Mouse (Mus musculus) lung, embryonic 16.5 days (tissue): ENCODE data around the gene Gata2. TPM values are rescaled to one million over a fixed set of nuclear protein-coding genes. Genes with fewer than 3 reads are reported as not detected.

Experiments
- ATAC-seq: fragments of 200-750 bp; cut with Nextera tagmentation; 2 replicates; pipeline ENCODE4 v1.8.0; 2017; ENCODE audit warnings: low read depth, mild to moderate bottlenecking, moderate library complexity
- H3K27ac ChIP-seq: fragments of 300-500 bp; sonication (generic); 2 replicates; pipeline ENCODE4 v1.5.1; 2014; ENCODE audit warnings: mild to moderate bottlenecking, control low read depth, low read length
- H3K27me3 ChIP-seq: fragments of 300-500 bp; sonication (generic); 2 replicates; pipeline ENCODE4 v1.6.1; 2014; ENCODE audit warnings: low read depth, low read length, mixed read lengths; ENCODE audit not compliant: control insufficient read depth, insufficient read depth
- H3K36me3 ChIP-seq: fragments of 300-500 bp; sonication (generic); 2 replicates; pipeline ENCODE4 v1.6.1; 2014; ENCODE audit warnings: low read length; ENCODE audit not compliant: control insufficient read depth, insufficient read depth
- H3K4me1 ChIP-seq: fragments of 300-500 bp; sonication (generic); replicated peaks from 2 replicates; pipeline ENCODE4 v1.6.1; 2014; ENCODE audit warnings: low read length, mixed read lengths; ENCODE audit not compliant: control insufficient read depth, insufficient read depth
- H3K4me2 ChIP-seq: fragments of 300-500 bp; sonication (generic); 2 replicates; pipeline ENCODE4 v1.6.1; 2014; ENCODE audit warnings: low read depth, low read length, control low read depth
- H3K4me3 ChIP-seq: fragments of 300-500 bp; sonication (generic); 2 replicates; pipeline ENCODE4 v1.5.1; 2014; ENCODE audit warnings: mild to moderate bottlenecking, low read length, control low read depth
- H3K9ac ChIP-seq: fragments of 300-500 bp; sonication (generic); 2 replicates; pipeline ENCODE4 v1.6.1; 2014; ENCODE audit warnings: low read length, control low read depth
- H3K9me3 ChIP-seq: fragments of 300-500 bp; sonication (generic); 2 replicates; pipeline ENCODE4 v1.6.1; 2016; ENCODE audit warnings: low read length; ENCODE audit not compliant: control insufficient read depth
- WGBS: fragments of 180-500 bp; shearing (Covaris S2); extraction: QIAGEN DNeasy Blood & Tissue Kit; methylation state at CpG from one replicate; pipeline ENCODE4 v1.1.7; 2014; 5-methylcytosine and 5-hydroxymethylcytosine counted together
- polyA plus RNA-seq: library from polyadenylated mRNA; unstranded; fragments of >200 nt; fragmentation: Nextera tagmentation; extraction: Ambion mirVana; gene quantifications from 2 replicates; pipeline ENCODE4 v1.2.1, GENCODE M21; 2015

Gata2 gene
- polyA plus RNA-seq, 1 experiment from 2014 or later: 23.6 TPM

DNA sequence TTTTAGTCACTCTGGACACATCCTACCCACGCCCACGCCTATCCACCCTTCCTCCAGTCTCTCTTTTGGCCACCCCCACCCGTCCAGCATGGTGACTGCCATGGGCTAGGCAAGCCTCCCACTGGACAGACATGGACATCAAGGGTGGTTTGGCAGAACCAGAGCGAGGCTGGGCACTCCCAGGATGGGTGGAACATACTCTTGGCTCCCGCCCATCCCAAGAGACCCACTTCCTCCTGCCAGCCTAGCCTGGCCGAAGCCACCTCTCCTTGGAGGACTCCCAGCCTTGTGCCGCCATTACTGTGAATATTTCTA is 11.7 kb downstream of the Gata2 start:
- no peak overlapping the region for H3K4me3 ChIP-seq
- no peaks in the 10 kb centered on the region for H3K9me3 ChIP-seq
- H3K36me3 ChIP-seq: no peaks in the 10 kb centered on the region
- ATAC-seq: no peak
- no peak overlapping the region for H3K27ac ChIP-seq
- WGBS: 47% methylated on average over 7 of the region's 7 CpGs
- H3K9ac ChIP-seq: no peak overlapping the region
- no peak overlapping the region for H3K4me2 ChIP-seq
- no peaks in the 10 kb centered on the region; the same call in 1 of the 2 replicates for H3K4me1 ChIP-seq
- H3K27me3 ChIP-seq: peaks cover 59% of the 10 kb centered on the region

DNA sequence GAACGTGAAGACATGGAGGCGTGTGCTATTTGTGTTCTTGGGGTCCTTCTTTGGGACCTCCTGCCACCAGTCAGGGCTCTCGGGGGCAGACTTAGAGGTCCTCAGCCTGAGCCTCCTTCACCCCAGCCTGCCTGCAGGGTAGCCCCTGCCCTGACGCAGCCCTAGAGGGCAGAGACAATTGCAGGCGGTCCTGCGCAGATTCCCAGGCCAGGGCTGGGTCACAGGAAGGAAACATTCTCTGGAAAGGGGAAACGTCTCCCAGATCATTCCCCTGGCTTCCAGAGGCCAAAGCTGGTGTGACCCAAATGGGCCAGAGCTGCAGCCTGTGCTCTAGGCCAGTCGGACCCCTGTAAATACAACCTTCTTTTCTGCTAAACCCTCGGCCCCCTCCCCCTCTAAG is 12.2 kb downstream of the Gata2 start:
- H3K27me3 ChIP-seq: peaks cover 53% of the 10 kb centered on the region
- H3K36me3 ChIP-seq: no peaks in the 10 kb centered on the region
- H3K4me2 ChIP-seq: no peak overlapping the region
- H3K4me3 ChIP-seq: no peak overlapping the region
- ATAC-seq: no peak
- no peaks in the 10 kb centered on the region; the same call in 1 of the 2 replicates for H3K4me1 ChIP-seq
- H3K9ac ChIP-seq: no peak overlapping the region
- H3K27ac ChIP-seq: no peak overlapping the region
- WGBS: 17% methylated on average over 9 of the region's 9 CpGs
- no peaks in the 10 kb centered on the region for H3K9me3 ChIP-seq

DNA sequence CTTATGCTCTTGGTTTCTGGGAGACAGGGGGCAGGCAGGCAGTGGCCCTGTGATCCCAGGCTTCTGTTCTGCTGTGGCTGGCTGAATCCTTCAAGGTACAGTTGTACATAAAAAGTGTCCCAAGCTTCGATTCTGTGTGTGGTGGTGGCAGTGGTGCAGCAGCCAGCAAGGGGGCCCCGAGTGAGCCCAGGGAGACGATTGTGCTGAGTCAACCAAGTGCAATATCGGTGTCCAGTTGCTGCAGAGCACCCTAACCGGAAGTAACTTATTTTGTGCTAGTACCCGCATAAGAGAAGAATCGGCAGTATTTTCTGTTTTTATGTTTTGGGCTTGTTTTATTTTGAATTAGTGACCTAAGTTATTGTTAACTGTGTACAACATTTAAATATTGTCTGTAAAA is 12.9 kb downstream of the Gata2 start:
- H3K27ac ChIP-seq: no peak overlapping the region
- no peak overlapping the region for H3K9ac ChIP-seq
- H3K4me2 ChIP-seq: no peak overlapping the region
- WGBS: 55% methylated on average over 7 of the region's 7 CpGs
- no peaks in the 10 kb centered on the region; the same call in 1 of the 2 replicates for H3K4me1 ChIP-seq
- H3K9me3 ChIP-seq: no peaks in the 10 kb centered on the region
- no peaks in the 10 kb centered on the region for H3K36me3 ChIP-seq
- peaks cover 47% of the 10 kb centered on the region for H3K27me3 ChIP-seq
- ATAC-seq: no peak
- H3K4me3 ChIP-seq: no peak overlapping the region

DNA sequence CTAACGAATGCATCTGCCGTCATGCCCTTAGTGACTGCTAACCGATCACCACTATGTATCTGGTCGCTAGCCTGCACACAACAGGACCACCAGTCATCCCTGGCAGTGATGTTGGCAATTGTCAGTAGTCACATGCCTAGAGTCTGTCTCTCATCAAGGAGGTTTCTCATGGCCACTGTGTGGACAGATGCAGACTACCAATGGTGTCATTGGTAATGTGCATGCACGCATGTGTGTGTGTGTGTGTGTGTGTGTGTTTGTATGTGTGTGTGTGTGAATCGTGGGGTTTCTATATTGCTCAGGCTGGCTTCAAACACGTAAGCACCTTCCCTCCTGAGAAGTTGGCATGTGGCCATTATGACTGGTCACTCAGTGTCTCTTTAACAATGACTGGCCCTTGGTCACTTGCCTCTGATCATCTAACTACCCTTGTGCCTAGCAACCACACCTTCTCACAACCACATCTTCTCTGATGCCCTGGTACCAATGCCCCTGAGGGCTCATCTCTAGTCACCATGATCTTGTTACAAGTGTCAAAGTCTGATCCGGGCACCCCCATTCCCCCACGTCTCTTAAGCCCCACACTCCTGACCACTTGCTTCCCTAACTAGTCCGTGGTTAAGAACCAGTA is 13.8 kb downstream of the Gata2 start:
- Histone ChIP-seq H3K4me3 (no peak overlapping the region), H3K36me3 (no peaks in the 10 kb centered on the region), H3K9ac (no peak overlapping the region), H3K4me2 (no peak overlapping the region), H3K4me1 (no peaks in the 10 kb centered on the region; the same call in 1 of the 2 replicates), H3K27me3 (peaks cover 37% of the 10 kb centered on the region), H3K27ac (no peak overlapping the region), H3K9me3 (no peaks in the 10 kb centered on the region)
- no peak for ATAC-seq
- WGBS: 85% methylated on average over 10 of the region's 10 CpGs

DNA sequence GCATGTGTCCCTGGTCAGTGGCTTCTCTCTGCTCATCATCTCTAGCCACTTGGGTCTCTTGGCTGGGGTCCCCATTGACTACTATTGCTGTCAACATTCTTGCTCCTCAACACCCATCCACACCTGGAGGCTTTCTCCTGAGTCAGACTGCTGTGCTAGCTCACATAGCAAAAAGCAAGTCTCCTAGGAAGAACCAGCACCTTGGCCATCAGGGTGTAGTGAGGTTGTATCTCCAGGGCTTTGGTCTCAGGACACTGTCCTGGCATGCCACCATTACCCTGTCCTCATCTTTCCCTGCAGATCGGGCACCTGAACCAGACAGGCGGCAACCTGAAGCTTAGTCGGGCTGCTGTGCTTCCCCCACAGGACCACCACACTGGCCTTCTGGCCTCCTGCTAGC is 14.6 kb downstream of the Gata2 start:
- H3K27me3 ChIP-seq: peaks cover 33% of the 10 kb centered on the region
- no peak overlapping the region for H3K4me2 ChIP-seq
- H3K9ac ChIP-seq: no peak overlapping the region
- WGBS: 89% methylated on average over 3 of the region's 3 CpGs
- no peaks in the 10 kb centered on the region for H3K36me3 ChIP-seq
- H3K27ac ChIP-seq: no peak overlapping the region
- H3K4me3 ChIP-seq: no peak overlapping the region
- H3K4me1 ChIP-seq: no peaks in the 10 kb centered on the region; the same call in 1 of the 2 replicates
- no peaks in the 10 kb centered on the region for H3K9me3 ChIP-seq
- ATAC-seq: no peak

DNA sequence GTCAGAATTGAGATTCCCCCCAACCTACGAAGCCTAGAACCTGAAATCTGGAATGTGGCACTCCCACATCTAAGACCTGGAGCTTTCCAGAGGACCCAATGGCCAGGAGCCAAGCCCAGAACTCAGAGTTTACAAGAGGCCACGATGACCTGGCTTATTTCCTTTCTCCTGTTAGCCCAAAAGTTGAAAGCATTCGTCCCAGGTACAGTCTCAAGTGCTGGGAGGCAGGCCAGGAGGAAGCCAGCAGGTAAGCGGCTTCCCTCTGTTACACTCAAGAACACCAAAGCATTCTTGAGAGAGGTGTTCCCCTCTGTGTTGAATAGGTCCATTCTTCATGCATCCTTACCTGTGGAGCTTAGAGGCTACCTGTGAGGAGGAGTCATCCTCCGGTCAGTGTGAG is 15.8 kb downstream of the Gata2 start:
- WGBS: 60% methylated on average over 5 of the region's 5 CpGs
- H3K36me3 ChIP-seq: no peaks in the 10 kb centered on the region
- no peak for ATAC-seq
- no peak overlapping the region for H3K4me3 ChIP-seq
- no peak overlapping the region for H3K4me2 ChIP-seq
- H3K9ac ChIP-seq: no peak overlapping the region
- H3K27ac ChIP-seq: no peak overlapping the region
- H3K9me3 ChIP-seq: no peaks in the 10 kb centered on the region
- H3K4me1 ChIP-seq: no peaks in the 10 kb centered on the region; the same call in 1 of the 2 replicates
- H3K27me3 ChIP-seq: peaks cover 22% of the 10 kb centered on the region

DNA sequence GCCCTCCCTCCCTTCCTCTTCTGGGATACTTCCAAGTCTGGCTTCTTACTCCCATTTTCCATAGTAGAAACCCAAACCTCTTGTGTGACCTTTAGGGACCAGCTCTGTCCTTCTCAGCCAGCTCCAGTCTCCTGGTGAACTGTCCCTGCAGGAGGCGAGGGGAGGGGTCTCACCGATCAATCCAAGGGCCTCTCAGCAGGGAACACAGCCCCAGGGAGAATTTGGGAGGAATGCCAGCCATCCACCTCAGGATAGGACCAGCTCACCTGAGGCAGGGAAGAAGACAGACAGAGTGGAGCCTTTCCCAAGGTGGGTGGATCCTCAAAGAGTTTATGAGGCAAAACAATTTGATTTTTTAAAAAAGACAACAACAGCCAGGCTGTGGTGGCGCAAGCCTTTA is 16.5 kb downstream of the Gata2 start:
- WGBS: 66% methylated on average over 3 of the region's 3 CpGs
- no peak overlapping the region for H3K27ac ChIP-seq
- H3K4me3 ChIP-seq: no peak overlapping the region
- H3K9me3 ChIP-seq: no peaks in the 10 kb centered on the region
- H3K27me3 ChIP-seq: peaks cover 15% of the 10 kb centered on the region
- ATAC-seq: no peak
- no peak overlapping the region for H3K4me2 ChIP-seq
- no peaks in the 10 kb centered on the region for H3K36me3 ChIP-seq
- no peaks in the 10 kb centered on the region; the same call in 1 of the 2 replicates for H3K4me1 ChIP-seq
- H3K9ac ChIP-seq: no peak overlapping the region

DNA sequence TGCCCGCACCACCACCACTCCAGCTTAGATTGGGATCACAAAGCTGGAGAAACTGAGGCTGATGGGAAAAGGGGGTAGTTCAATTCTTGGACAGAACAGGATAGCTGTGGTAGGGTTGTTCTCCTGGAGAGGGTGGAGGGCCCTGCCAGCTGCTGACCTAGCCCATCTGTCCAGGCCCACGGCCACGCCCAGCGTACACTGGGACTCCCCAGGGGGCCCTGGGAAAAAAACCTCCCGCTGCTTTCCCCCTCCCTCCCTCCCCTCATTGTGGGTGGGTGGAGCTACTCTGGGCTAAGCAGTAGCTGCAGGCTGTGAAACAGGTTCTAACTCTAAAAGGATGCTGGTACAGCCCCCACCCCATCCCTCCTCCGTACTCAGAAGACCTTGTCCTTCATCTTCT is 22.1 kb downstream of the Gata2 start:
- H3K9ac ChIP-seq: no peak overlapping the region
- H3K4me3 ChIP-seq: no peak overlapping the region
- no peaks in the 10 kb centered on the region for H3K4me1 ChIP-seq
- no peak overlapping the region for H3K27ac ChIP-seq
- WGBS: 58% methylated on average over 6 of the region's 6 CpGs
- H3K4me2 ChIP-seq: no peak overlapping the region
- peaks cover 3% of the 10 kb centered on the region; the same call in 1 of the 2 replicates for H3K9me3 ChIP-seq
- ATAC-seq: no peak
- no peaks in the 10 kb centered on the region for H3K36me3 ChIP-seq
- no peaks in the 10 kb centered on the region for H3K27me3 ChIP-seq

DNA sequence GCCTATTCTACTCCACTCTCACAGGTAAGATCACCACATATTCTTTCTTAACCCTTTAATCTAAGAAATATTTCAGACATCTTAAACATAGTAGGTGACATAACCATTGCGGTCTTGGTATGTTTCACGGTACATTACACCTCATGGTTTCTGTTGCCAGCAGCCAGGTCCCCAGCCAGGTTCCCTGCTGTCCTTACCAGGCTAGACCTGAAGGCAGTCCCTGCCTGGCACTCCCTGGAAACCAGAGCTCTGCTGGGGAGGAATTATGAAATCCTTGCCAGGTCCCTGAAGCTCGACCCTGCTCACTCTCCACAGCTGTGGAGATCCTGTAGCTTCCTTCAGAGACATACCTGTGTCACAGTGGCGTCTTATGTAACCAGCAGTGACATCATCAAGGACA is 22.5 kb downstream of the Gata2 start:
- no peaks in the 10 kb centered on the region for H3K4me1 ChIP-seq
- WGBS: 68% methylated on average over 4 of the region's 4 CpGs
- ATAC-seq: no peak

DNA sequence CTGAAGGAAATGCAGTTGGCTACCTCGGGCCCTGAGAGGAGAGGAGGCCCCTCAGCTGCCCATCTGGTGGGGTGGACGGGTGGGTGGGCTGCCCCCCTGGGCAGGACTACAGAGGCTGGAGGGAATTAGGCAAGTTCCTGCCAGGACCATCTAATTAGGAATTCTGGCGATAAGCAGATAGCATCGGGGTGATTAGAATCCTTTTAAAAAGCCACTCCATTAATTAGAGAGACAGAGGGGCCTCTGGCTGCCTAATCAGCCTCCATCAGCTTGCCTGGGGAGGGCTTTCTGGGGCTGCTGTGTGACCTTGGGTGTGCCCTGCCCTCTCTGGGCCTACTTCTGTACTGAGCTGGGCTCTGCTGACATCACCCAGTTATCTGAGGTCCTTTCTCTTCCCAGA is 25.4 kb downstream of the Gata2 start:
- ATAC-seq: no peak
- H3K4me2 ChIP-seq: no peak overlapping the region
- WGBS: 15% methylated on average over 4 of the region's 4 CpGs

More for the DNA sequence above, 22.5 kb downstream of the Gata2 start:
- Histone ChIP-seq H3K27me3 (no peaks in the 10 kb centered on the region), H3K27ac (no peak overlapping the region), H3K9me3 (peaks cover 3% of the 10 kb centered on the region; the same call in 1 of the 2 replicates), H3K9ac (no peak overlapping the region), H3K4me3 (no peak overlapping the region), H3K4me2 (no peak overlapping the region), H3K36me3 (no peaks in the 10 kb centered on the region)

More for the DNA sequence above, 25.4 kb downstream of the Gata2 start:
- H3K36me3 ChIP-seq: no peaks in the 10 kb centered on the region
- no peaks in the 10 kb centered on the region for H3K4me1 ChIP-seq
- peaks cover 3% of the 10 kb centered on the region; the same call in 1 of the 2 replicates for H3K9me3 ChIP-seq
- no peaks in the 10 kb centered on the region for H3K27me3 ChIP-seq
- no peak overlapping the region for H3K27ac ChIP-seq
- H3K9ac ChIP-seq: no peak overlapping the region
- no peak overlapping the region for H3K4me3 ChIP-seq
